Mouse (Mus musculus) mouse trophoblast stem cell (cell line): ENCODE data around the gene Cables2.

Experiments used
- in situ Hi-C, 2 experiments: fragments of 300-500 bp; cut with MseI, MboI; formaldehyde crosslinking; loops; 2 replicates in 1 of 2; 3 replicates in 1 of 2; pipeline ENCODE4 v1.15.1; 2025

The Cables2 gene

GRCm38 (mm10) chr2:180277773-180278320 lies 4.6 kb upstream of the Cables2 start:
- in situ Hi-C loops: loop anchor here (5.0 kb wide), 1 partner anchor 69 kb away; no protein-coding TSS in a partner anchor

DNA sequence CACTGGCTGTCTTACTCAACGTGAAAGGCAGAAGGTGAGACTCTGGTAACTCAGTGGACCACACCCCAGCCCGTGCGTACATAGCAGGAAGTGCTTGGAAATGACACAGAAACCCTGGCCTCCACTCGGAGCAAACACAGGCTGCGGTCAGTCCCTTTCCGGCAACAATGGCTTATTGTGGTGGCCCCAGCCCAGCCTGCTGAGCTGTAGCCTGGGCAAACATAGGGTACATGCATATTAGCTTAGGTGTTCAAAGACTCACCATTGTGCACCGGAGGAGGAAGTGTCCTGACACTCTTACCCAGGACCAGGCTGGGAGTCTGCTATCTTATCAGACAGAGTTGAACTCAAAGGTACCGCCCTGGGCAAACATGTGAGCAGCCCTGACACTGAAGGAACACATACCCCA lies 3.6 kb upstream of the Cables2 start:
- in situ Hi-C loops: loop anchor here (5.0 kb wide), 1 partner anchor 70 kb away; no protein-coding TSS in a partner anchor

- in situ Hi-C loops: loop anchor here (5.0 kb wide), 1 partner anchor 71 kb away; no protein-coding TSS in a partner anchor
Observed at GRCm38 (mm10) chr2:180276385-180276784, 3.1 kb upstream of the Cables2 start.

DNA sequence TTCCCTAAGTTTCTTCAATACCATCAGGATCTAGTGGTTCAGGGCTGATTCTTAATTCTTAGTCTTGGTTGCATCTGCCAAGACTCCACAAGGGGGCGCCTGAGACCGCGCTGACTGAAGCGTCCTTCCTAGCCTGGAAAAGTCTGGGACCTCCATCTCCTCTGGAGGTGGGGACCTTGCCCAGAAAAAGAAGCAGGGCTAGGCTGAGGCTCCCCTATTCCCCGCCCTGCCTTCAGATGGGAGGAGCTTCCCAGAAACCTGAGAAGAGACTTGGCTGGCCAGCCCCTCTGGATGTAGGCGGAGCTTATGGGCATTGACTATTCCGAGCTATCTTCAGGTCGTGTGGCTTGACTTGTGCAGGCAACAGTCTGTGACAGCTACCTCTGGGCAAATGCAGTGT lies 2.5 kb upstream of the Cables2 start:
- in situ Hi-C loops: loop anchor here (5.0 kb wide), 1 partner anchor 71 kb away; no protein-coding TSS in a partner anchor

DNA sequence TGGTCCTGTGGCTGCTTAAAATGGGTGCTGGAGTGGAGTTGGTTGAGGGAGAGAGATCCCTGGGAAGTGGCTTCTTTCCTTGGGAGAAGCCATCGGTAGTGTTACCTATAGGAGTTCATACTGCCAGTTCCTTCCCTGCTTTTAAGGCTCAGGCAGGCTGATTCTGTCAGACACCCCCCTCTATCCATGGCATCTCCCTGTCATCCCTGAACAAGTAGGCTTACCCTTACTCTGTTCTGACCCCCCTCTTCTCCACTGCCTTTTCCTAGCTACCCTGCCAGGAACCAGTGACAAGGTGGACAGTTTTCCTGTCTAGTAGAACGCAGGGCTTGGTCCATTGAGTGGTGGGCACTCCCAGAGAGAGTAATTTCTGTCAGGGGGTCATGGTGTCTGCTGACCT lies 1.2 kb upstream of the Cables2 start:
- in situ Hi-C loops: no loop called here

DNA sequence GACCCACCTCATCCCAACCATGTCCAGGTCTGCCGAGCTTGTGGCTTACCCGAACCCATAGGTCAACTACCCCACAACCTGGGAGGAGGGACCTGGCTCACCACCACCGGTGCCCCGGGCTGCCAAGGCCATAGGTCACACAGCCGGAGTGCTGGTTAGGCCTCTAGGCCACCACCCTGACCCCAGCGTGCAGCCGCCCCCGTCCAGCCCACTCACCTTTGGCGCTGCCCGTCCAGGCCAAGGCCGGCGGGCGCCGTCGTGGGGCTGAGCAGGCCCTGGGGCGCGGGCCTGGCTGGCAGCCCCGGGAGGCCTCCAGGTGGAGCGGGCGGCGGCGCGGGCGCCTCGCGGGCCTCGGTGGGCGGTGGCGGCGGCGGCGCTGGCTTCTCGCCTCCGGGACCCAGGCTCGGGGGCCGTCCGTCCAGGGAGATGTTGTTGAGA lies 393 bp downstream of the Cables2 start:
- in situ Hi-C loops: no loop called here

DNA sequence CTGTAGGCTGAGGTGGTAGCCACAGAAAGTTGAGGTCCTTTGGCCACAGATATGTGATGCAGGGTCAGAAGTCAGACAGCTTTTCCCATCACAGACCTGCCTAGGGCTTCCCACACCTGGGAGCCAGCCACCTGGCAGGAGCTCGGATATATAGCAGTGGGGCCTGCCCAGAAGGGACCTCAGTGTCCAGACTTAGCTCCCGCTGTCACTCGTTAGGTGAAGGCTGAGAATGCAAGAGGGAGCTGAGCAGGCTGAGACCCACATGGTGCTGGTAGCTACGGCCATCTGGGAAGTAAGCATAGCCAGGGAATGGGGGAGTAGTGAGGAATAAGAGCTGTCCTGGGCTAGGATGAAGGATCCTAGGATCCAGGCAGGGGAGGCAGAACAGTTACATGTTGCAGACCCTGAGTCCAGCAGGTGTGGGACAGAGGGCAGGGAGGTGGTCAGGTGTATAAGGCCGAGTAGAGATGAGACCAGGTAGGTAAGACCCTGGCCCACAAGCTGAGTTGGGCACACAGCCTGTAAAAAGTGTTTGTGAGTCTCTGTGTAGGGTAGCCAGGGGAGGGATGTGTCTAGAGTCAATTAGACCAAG lies 1.4 kb downstream of the Cables2 start:
- in situ Hi-C loops: no loop called here

DNA sequence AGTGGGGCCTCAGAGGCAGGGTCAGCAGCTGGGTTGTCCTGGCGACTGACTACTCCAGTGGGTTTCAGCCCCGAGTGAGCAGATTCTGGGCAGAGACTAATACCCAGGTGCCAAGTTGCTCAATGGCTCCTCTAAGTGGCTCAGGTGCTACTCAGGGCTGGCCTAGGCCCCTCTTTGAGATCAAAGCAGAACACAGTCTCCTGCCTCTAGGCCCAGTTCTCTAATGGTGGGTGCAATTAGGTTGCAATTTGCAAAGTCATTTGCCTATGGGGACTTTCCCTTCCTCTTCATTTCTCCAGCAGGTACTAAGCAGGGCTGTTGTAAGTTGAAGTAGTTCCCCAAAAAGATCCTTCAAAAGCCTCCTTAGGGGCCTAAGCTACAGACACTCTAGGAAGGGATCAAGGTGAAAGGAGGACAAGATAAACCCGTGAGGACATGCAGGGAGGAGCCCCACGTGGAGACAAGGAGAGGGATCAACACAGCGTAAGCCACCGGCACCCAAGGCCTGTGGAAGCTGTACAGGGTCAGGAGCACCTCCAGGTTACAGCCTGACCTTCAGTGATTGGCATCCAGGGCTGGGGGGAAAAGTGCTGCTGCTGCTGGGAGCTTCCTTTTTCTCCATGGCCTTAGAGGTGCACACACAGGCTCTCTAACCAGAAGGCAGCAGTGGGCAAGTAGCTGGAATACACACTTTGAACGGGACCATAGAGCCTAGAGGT lies 2.6 kb downstream of the Cables2 start:
- in situ Hi-C loops: no loop called here

GRCm38 (mm10) chr2:180269329-180269728 lies 4.0 kb downstream of the Cables2 start:
- in situ Hi-C loops: no loop called here

DNA sequence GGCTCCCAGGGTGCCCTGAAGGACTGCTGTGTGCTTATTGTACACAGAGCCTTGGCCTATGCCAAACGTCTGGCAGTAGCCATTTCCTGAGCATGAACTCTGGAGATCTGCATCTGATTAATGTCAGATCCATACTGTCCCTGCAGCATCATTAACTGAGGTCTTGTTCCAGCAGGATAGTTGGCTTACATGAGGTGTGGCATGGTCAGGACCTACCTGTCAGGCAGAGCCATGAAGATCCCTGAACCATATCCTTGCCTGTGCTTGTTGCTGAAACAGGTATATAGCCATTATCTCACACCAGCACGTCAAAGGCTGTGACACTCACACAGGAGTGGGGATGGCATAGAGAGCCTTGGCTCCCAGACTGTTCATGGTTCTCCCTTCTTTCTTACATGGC lies 5.3 kb downstream of the Cables2 start:
- in situ Hi-C loops: no loop called here

GRCm38 (mm10) chr2:180262891-180263290 lies 10.4 kb downstream of the Cables2 start:
- in situ Hi-C loops: no loop called here

- in situ Hi-C loops: no loop called here
Observed at GRCm38 (mm10) chr2:180262441-180262840, 10.9 kb downstream of the Cables2 start.

DNA sequence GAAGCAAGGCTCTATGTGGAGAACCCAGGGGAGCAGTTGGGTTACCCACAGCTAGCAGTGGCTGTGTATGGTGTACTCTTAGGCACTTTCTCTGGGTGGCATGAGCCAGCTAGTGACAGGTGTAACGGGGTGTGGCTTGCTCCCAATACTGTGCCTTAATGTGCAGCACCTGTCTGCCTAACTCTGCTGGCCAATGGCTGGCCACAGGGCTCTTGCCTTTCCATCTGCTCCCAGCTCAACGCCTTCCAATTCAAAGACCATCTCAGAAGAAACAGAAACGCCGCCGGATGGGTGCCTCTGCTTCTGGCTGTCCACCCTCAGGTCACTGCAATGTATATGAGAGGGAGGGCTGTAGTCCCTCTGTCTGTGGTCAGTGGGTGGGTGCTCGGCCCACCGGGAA lies 11.4 kb downstream of the Cables2 start:
- in situ Hi-C loops: no loop called here

- in situ Hi-C loops: no loop called here
Observed at GRCm38 (mm10) chr2:180260610-180261480, 12.5 kb downstream of the Cables2 start.

GRCm38 (mm10) chr2:180259826-180260609 lies 13.3 kb downstream of the Cables2 start:
- in situ Hi-C loops: loop anchor here in 1 of 2 experiments (5.0 kb wide), 1 partner anchor 38 kb away; no protein-coding TSS in a partner anchor

- in situ Hi-C loops: loop anchor here in 1 of 2 experiments (5.0 kb wide), 1 partner anchor 37 kb away; no protein-coding TSS in a partner anchor
Observed at GRCm38 (mm10) chr2:180258951-180259484, 14.3 kb downstream of the Cables2 start.

GRCm38 (mm10) chr2:180257963-180258865 lies 15.1 kb downstream of the Cables2 start:
- in situ Hi-C loops: loop anchor here in 1 of 2 experiments (5.0 kb wide), 1 partner anchor 36 kb away; no protein-coding TSS in a partner anchor

DNA sequence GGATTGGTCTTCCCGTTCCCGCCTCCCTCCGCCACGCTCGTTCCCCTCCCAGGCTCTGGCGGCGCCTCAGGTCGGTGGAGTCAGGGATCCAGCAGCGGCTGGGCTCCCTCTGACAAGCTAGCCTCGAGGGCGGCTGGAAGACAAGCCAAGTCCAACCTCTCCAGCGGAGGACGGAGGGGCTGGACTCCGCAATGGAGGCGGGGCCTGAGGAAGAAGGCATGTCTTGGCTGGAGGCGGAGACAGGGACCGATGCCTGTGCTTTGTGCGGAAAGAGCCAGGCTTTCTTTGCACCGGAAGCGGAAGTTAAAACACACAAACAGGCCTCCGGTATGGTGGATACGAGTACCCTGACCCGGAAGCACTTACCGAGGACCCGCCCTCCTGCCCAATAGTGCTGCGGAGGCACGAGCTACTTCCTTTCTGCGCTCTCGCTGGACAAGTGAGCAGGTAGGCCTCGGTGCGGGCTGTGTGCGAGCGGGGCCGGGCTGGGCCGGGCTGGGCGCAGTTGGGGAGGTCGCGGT lies 16.2 kb downstream of the Cables2 start, which contains the start of gene Rps21:
Rps21 (plus strand) TSS at position 377 of the 521 bp plus-strand sequence.
- in situ Hi-C loops: loop anchor here in 1 of 2 experiments (5.0 kb wide), 1 partner anchor 35 kb away; no protein-coding TSS in a partner anchor
